Mouse (Mus musculus) midbrain, postnatal 0 days (tissue): ENCODE data around the gene Acnat1. TPM values are rescaled to one million over a fixed set of nuclear protein-coding genes. Genes with fewer than 3 reads are reported as not detected.
"Not testable (repeated sequence)": the region's sequence is repeated elsewhere in the genome, so short reads cannot be mapped to it uniquely, and the experiment has no call there.

Experiments used
- ATAC-seq: fragments of 200-750 bp; cut with Nextera tagmentation; 2 replicates; pipeline ENCODE4 v1.8.0; 2017; ENCODE audit warnings: moderate number of reproducible peaks, mild to moderate bottlenecking, moderate TSS enrichment, moderate library complexity; ENCODE audit not compliant: low FRiP score
- DNase-seq: peaks from one replicate; pipeline ENCODE4 v3.0.0-alpha.2; 2015; ENCODE audit warnings: low spot score
- H3K27ac ChIP-seq: fragments of 300-500 bp; sonication (generic); 2 replicates; pipeline ENCODE4 v1.5.1; 2014; ENCODE audit warnings: low read depth, mild to moderate bottlenecking, low read length, mixed read lengths
- H3K27me3 ChIP-seq: fragments of 300-500 bp; sonication (generic); 2 replicates; pipeline ENCODE4 v1.6.1; 2014; ENCODE audit warnings: low read length, control low read depth, mixed read lengths; ENCODE audit not compliant: insufficient read depth
- H3K36me3 ChIP-seq: fragments of 300-500 bp; sonication (generic); 2 replicates; pipeline ENCODE4 v1.6.1; 2014; ENCODE audit warnings: low read length, control low read depth, mixed read lengths; ENCODE audit not compliant: insufficient read depth
- H3K4me1 ChIP-seq: fragments of 300-500 bp; sonication (generic); 2 replicates; pipeline ENCODE4 v1.6.1; 2014; ENCODE audit warnings: mild to moderate bottlenecking, control low read depth, antibody characterized with exemption, low read length, mixed read lengths; ENCODE audit not compliant: insufficient read depth
- H3K4me2 ChIP-seq: fragments of 300-500 bp; sonication (generic); 2 replicates; pipeline ENCODE4 v1.6.1; 2014; ENCODE audit warnings: low read depth, mild to moderate bottlenecking, low read length, mixed read lengths; ENCODE audit not compliant: poor library complexity, severe bottlenecking
- H3K4me3 ChIP-seq: fragments of 300-500 bp; sonication (generic); 2 replicates; pipeline ENCODE4 v1.5.1; 2014; ENCODE audit warnings: low read depth, mild to moderate bottlenecking, low read length, moderate library complexity
- H3K9ac ChIP-seq: fragments of 300-500 bp; sonication (generic); replicated peaks from 2 replicates; pipeline ENCODE4 v1.6.1; 2014; ENCODE audit warnings: mild to moderate bottlenecking, low read length, moderate library complexity, mixed read lengths; ENCODE audit not compliant: poor library complexity, severe bottlenecking
- H3K9me3 ChIP-seq: fragments of 300-500 bp; sonication (generic); 2 replicates; pipeline ENCODE4 v1.6.1; 2016; ENCODE audit warnings: low read length, control low read depth
- CTCF ChIP-seq: IDR thresholded peaks from 2 replicates; pipeline ENCODE4 v1.5.1; 2016; ENCODE audit warnings: antibody characterized with exemption, mild to moderate bottlenecking
- WGBS: fragments of 180-500 bp; shearing (Covaris S2); extraction: QIAGEN DNeasy Blood & Tissue Kit; methylation state at CpG from one replicate; pipeline ENCODE4 v1.1.7; 2014; 5-methylcytosine and 5-hydroxymethylcytosine counted together
- polyA plus RNA-seq: library from polyadenylated mRNA; unstranded; fragments of >200 nt; fragmentation: Nextera tagmentation; extraction: Ambion mirVana; gene quantifications from 2 replicates; pipeline ENCODE4 v1.2.1, GENCODE M21; 2015
- total RNA-seq: library from RNA; depleted of rRNA; stranded (reverse); fragments of >200 nt; gene quantifications from 2 replicates; pipeline ENCODE4 v1.2.3, GENCODE M21; 2014

The Acnat1 gene
- total and polyA plus RNA-seq, 2 experiments from 2014 or later = 0.44 TPM; not detected in 1

DNA sequence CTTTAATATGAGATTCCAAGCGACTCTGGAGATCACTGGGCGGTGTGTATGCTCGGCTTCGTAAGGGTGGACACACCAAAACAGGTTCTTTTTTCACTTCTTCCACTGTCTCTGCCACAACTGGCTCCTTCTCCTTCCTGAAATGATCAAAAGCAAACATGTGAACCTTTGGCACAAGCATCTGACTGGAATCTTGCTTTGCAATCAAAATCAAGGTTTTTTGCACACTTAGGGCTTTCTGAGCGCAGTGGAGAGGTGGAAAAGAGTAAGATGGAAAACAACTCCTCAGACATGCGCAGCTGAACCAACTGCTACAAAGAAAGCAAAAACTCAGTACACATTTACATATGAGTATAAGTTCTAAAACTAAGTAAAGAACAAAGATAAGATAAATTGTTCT, 40.7 kb upstream of the Acnat1 start:
- ATAC-seq (no peak), DNase-seq (no peak)
- Histone ChIP-seq H3K36me3 (0 out of 2 replicates have a peak, but pooled peaks cover 5% of the 10 kb centered on the region), H3K4me1 (0 out of 2 replicates have a peak, but pooled peaks cover 2% of the 10 kb centered on the region), H3K9ac (no peak overlapping the region), H3K27me3 (no peaks in the 10 kb centered on the region), H3K9me3 (no peaks in the 10 kb centered on the region), H3K4me2 (no peak overlapping the region), H3K4me3 (no peak overlapping the region), H3K27ac (no peak overlapping the region)
- no peak for TF ChIP-seq CTCF
- WGBS = over 99% methylated on average over 6 of the region's 6 CpGs

- Histone ChIP-seq H3K4me1 (no peaks in the 10 kb centered on the region), H3K27ac (no peak overlapping the region), H3K9me3 (no peaks in the 10 kb centered on the region), H3K27me3 (no peaks in the 10 kb centered on the region), H3K9ac (no peak overlapping the region), H3K36me3 (0 out of 2 replicates have a peak, but pooled peaks cover 5% of the 10 kb centered on the region), H3K4me2 (no peak overlapping the region), H3K4me3 (no peak overlapping the region)
- ATAC-seq (no peak), DNase-seq (no peak)
- TF ChIP-seq CTCF = no peak
- 93% methylated on average over 4 of the region's 4 CpGs for WGBS
These were observed 38.9 kb upstream of the Acnat1 start for GRCm38 (mm10) chr4:49512636-49513035.

- not testable (repeated sequence) for H3K36me3 ChIP-seq, H3K27me3 ChIP-seq, H3K27ac ChIP-seq, ATAC-seq, H3K9ac ChIP-seq, H3K4me3 ChIP-seq, H3K4me1 ChIP-seq, H3K4me2 ChIP-seq, H3K9me3 ChIP-seq, DNase-seq
- 95% methylated on average over 1 of the region's 1 CpGs for WGBS
These were observed 36.6 kb upstream of the Acnat1 start for GRCm38 (mm10) chr4:49510236-49510835.

GRCm38 (mm10) chr4:49509183-49509582, 35.5 kb upstream of the Acnat1 start:
- Histone ChIP-seq H3K9me3 (no peaks in the 10 kb centered on the region), H3K36me3 (0 out of 2 replicates have a peak, but pooled peaks cover 4% of the 10 kb centered on the region), H3K4me1 (no peaks in the 10 kb centered on the region), H3K9ac (no peak overlapping the region), H3K27ac (no peak overlapping the region), H3K4me2 (no peak overlapping the region), H3K4me3 (no peak overlapping the region), H3K27me3 (no peaks in the 10 kb centered on the region)
- 89% methylated on average over 2 of the region's 2 CpGs for WGBS
- no peak for TF ChIP-seq CTCF
- DNase-seq (no peak), ATAC-seq (no peak)

GRCm38 (mm10) chr4:49506386-49506785, 32.7 kb upstream of the Acnat1 start, which contains the start of gene Baat:
TSS of gene Baat (minus strand) at chr4:49506557.
- WGBS = 87% methylated on average over 3 of the region's 3 CpGs
- Histone ChIP-seq H3K9ac (no peak within 1 kb of the TSS), H3K4me1 (no peaks in the 10 kb centered on the region), H3K9me3 (no peaks in the 10 kb centered on the region), H3K4me3 (no peak within 1 kb of the TSS), H3K4me2 (no peak within 1 kb of the TSS), H3K36me3 (no peaks in the 10 kb centered on the region), H3K27me3 (no peaks in the 10 kb centered on the region), H3K27ac (no peak within 1 kb of the TSS)
- TF ChIP-seq CTCF = no peak
- DNase-seq = no peak
- no peak for ATAC-seq

DNA sequence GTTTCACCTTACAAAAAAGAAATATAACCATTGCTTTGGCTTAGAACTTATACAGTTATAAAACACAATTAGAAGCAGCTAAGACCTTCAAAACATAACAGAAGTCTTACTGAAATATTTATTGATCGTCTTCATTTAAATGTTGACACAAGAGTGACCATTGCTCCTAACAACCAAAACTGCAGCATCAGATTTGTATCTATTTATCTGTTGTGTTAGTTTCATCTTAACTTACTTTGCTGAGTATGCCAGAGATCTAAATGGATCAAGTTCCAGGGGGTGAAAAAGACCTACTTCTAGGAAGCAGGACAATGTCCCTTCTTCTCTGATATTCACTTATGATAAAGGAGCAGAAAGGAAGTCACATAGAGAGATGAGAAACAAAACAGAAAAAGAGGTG, 29.9 kb upstream of the Acnat1 start:
- no peak overlapping the region for H3K4me2 ChIP-seq
- WGBS = 92% methylated on average over 1 of the region's 1 CpGs
- no peak overlapping the region for H3K9ac ChIP-seq
- no peak overlapping the region for H3K27ac ChIP-seq
- no peak for TF ChIP-seq CTCF
- H3K27me3 ChIP-seq = no peaks in the 10 kb centered on the region
- H3K4me3 ChIP-seq = no peak overlapping the region
- H3K9me3 ChIP-seq = no peaks in the 10 kb centered on the region
- H3K36me3 ChIP-seq = no peaks in the 10 kb centered on the region
- ATAC-seq = no peak
- no peaks in the 10 kb centered on the region for H3K4me1 ChIP-seq
- no peak for DNase-seq

DNA sequence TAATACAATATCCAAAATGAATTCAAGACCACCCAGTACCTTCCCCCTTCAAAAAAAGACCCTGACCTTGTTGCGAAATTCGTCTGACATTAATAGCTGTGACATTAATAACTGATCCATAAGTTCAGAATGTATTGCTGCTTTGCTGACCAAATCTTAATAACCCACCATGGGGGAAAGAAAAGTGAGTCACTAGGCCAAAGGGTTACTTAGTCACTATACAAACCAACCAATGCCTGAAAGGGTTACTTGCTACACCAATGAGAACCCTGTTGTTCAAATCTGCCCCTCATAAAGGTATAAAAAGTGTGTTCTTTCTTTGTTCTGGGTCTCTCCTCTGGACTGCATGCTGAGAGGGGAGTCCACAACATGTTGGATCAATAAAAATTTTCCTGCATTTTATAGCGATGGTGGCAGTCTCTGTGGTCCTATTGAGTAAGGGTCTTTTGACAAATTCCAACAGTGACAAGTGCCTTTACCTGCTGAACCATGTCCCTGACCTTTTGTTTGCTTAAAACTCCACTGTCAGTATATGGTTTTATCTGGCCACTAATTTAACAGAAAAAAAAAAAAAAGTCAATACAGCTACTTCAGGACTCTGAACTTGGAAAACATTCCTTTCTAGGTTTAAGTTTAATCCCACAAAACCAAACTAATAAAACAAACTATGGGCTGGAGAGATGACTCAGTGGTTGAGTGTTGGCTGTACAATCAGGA, 12.4 kb upstream of the Acnat1 start:
- not testable (repeated sequence) for DNase-seq, H3K27ac ChIP-seq, H3K4me1 ChIP-seq, H3K36me3 ChIP-seq, H3K4me2 ChIP-seq, ATAC-seq, H3K9me3 ChIP-seq, H3K27me3 ChIP-seq, H3K4me3 ChIP-seq, H3K9ac ChIP-seq
- 85% methylated on average over 3 of the region's 3 CpGs for WGBS
